Mouse (Mus musculus): ENCODE data around the gene Abl1. TPM values are rescaled to one million over a fixed set of nuclear protein-coding genes. Genes with fewer than 3 reads are reported as not detected.

Abl1 gene
- total and polyA plus RNA-seq, 3 experiments: 27.5 to 31.8 (median 29.4) TPM

DNA sequence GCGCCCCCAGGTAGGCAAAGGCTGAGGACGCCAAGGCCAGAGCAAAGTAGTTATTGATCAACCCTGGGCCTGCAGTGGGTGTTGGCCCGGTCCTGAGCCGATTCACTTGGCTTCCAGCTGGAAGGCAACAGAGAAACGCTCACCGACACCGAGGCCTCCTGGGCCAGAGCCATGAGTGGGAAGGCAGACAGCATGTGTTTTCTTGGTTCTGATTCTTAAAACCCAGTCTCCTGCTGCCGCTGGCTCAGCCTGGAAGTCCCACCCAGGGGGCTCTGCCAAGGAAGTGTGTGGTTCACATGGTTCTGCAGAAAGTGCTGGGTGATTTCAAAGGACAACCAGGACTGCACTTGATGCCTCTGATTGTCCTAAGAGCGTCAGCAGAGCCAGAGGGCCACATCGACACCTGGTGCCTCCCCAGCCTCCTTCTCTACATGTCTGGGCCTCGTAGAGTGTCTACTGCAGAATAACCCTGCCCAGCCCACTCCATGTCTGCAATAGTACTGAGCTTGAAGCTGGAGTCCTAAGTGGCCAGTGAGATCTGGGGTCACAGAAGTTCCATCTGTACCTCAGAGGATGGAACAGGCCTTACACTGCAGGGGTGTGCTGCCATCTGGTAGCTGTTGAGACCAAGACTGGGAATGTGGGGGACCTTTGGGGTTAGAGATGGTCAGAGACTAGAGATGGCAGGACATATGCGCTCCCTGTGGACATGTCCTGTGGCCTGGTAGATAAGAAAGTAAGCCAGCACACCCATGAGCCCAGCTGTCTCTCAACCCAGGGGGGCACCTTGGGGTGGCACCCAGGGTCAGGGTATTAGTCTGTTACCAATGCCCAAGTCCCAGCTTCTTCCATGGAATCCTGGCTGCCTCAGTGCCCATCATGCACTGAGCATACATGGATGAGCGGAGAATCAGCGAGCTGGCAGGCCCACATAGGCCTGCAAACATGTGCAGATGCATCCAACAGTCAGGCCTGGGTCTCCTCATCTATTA is 138.2 kb downstream of the Abl1 start:
- Histone ChIP-seq H3K9ac (ENCODE audit: low read depth, low read length) (no peak overlapping the region), H3K36me3 (ENCODE audit: control insufficient read depth, insufficient read depth, low read length) (no peaks in the 10 kb centered on the region), H3K4me1 (ENCODE audit: control insufficient read depth, insufficient read depth, low read length) (no peaks in the 10 kb centered on the region), H3K79me2 (replicated peaks; ENCODE audit: control insufficient read depth, insufficient read depth, low read length) (no peaks in the 10 kb centered on the region), H3K4me3 (no peak overlapping the region), H3K27ac (no peak overlapping the region), H3K27me3 (ENCODE audit: control insufficient read depth, insufficient read depth, low read length) (peaks cover 8% of the 10 kb centered on the region)
- DNase-seq: no peak
- intact Hi-C loops (cut with DNase I): no loop called here
- TF ChIP-seq EP300 (IDR thresholded peaks at IDR 0.05; ENCODE audit: insufficient read depth, low read depth, low read length) (no peak), POLR2A (IDR thresholded peaks at IDR 0.05; ENCODE audit: insufficient read depth, low read depth, low read length) (no peak), CTCF (IDR thresholded peaks at IDR 0.05) (no peak)
- WGBS: 87% methylated on average over 14 of the region's 14 CpGs

DNA sequence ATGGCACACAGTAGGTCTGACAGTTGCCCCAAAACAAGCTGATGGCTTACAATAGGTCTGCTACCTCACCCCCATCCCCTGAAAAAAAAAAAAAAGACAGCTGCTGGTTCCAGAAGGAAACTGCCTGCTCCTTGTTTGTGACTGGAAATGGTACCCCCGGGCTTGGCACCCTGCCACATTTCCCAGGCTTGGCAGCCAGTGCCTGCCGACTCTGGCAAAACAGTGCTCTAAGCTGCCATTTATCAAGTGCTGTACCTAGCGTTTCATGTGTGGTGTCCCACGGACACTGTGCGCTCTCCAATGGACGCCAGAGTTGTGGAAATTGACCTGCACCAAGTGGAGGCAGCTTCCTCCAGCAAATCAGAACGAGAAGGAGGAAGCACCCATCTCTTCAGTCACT is 139.7 kb downstream of the Abl1 start:
- peaks cover 5% of the 10 kb centered on the region for H3K27me3 ChIP-seq (ENCODE audit: control insufficient read depth, insufficient read depth, low read length)
- H3K27ac ChIP-seq: no peak overlapping the region
- no peaks in the 10 kb centered on the region for H3K4me1 ChIP-seq (ENCODE audit: control insufficient read depth, insufficient read depth, low read length)
- no peaks in the 10 kb centered on the region for H3K36me3 ChIP-seq (ENCODE audit: control insufficient read depth, insufficient read depth, low read length)
- intact Hi-C loops (cut with DNase I): no loop called here
- no peak for TF ChIP-seq CTCF (IDR thresholded peaks at IDR 0.05)
- no peak for TF ChIP-seq EP300 (IDR thresholded peaks at IDR 0.05; ENCODE audit: insufficient read depth, low read depth, low read length)
- no peak for TF ChIP-seq POLR2A (IDR thresholded peaks at IDR 0.05; ENCODE audit: insufficient read depth, low read depth, low read length)
- H3K4me3 ChIP-seq: no peak overlapping the region
- no peak for DNase-seq
- WGBS: 35% methylated on average over 7 of the region's 7 CpGs
- H3K9ac ChIP-seq (ENCODE audit: low read depth, low read length): no peak overlapping the region
- no peaks in the 10 kb centered on the region for H3K79me2 ChIP-seq (replicated peaks; ENCODE audit: control insufficient read depth, insufficient read depth, low read length)

DNA sequence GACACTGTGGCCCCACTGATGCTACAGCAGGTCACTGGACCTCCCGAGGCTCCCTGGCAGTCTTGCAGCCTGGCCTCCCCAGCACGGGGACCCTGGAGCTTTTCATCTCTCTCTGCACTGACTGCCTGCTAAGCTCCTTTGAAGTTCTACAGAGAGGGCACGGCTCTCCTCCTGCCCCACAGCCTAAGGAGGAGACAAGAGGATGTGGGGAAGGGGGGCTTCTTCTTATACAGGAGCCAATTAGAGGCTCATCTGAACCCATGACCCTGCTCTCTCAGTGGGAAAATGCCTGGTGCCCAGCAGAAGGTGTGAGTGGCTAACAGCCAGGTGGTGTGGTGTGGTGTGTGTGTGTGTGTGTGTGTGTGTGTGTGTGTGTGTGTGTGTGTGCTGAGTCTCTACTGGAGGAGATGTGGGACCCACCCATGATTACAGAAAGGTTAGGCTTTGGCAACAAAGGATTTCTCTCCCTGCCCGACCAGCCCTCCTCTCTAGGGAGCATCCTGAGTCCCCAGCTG is 140.2 kb downstream of the Abl1 start:
- Histone ChIP-seq H3K27me3 (ENCODE audit: control insufficient read depth, insufficient read depth, low read length) (peaks cover 1% of the 10 kb centered on the region; the same call in 1 of the 2 replicates), H3K9ac (ENCODE audit: low read depth, low read length) (no peak overlapping the region), H3K79me2 (replicated peaks; ENCODE audit: control insufficient read depth, insufficient read depth, low read length) (no peaks in the 10 kb centered on the region), H3K27ac (no peak overlapping the region), H3K4me3 (no peak overlapping the region), H3K36me3 (ENCODE audit: control insufficient read depth, insufficient read depth, low read length) (no peaks in the 10 kb centered on the region), H3K4me1 (ENCODE audit: control insufficient read depth, insufficient read depth, low read length) (no peaks in the 10 kb centered on the region)
- TF ChIP-seq CTCF (IDR thresholded peaks at IDR 0.05) (no peak), POLR2A (IDR thresholded peaks at IDR 0.05; ENCODE audit: insufficient read depth, low read depth, low read length) (no peak), EP300 (IDR thresholded peaks at IDR 0.05; ENCODE audit: insufficient read depth, low read depth, low read length) (no peak)
- intact Hi-C loops (cut with DNase I): no loop called here
- WGBS: 36% methylated on average over 4 of the region's 4 CpGs
- DNase-seq: no peak

DNA sequence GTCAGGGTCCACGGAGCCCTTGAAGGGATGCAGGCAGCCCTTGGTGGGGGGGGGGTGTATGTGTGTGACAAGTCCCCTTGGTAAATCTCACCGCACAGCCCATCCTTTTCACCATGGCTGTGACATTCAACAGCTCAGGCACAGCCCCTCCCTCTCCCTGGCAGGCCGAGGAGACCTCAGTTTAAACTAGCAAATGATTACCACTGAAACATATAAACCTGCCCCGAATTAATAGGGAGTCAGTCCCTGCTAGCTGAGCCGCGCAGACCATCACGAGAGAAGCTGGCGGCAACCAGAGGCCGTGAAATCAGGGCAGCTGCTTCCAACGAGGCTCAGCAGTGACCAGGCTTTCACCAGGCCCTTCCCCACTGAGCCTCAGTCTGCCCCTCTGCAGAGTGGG is 147.9 kb downstream of the Abl1 start:
- no peak overlapping the region for H3K27ac ChIP-seq
- no peak for DNase-seq
- H3K27me3 ChIP-seq (ENCODE audit: control insufficient read depth, insufficient read depth, low read length): no peaks in the 10 kb centered on the region
- no peak for TF ChIP-seq CTCF (IDR thresholded peaks at IDR 0.05)
- TF ChIP-seq EP300 (IDR thresholded peaks at IDR 0.05; ENCODE audit: insufficient read depth, low read depth, low read length): no peak
- no peak for TF ChIP-seq POLR2A (IDR thresholded peaks at IDR 0.05; ENCODE audit: insufficient read depth, low read depth, low read length)
- WGBS: 74% methylated on average over 10 of the region's 10 CpGs
- no peaks in the 10 kb centered on the region for H3K79me2 ChIP-seq (replicated peaks; ENCODE audit: control insufficient read depth, insufficient read depth, low read length)
- H3K9ac ChIP-seq (ENCODE audit: low read depth, low read length): no peak overlapping the region
- intact Hi-C loops (cut with DNase I): no loop called here
- no peaks in the 10 kb centered on the region for H3K36me3 ChIP-seq (ENCODE audit: control insufficient read depth, insufficient read depth, low read length)
- H3K4me1 ChIP-seq (ENCODE audit: control insufficient read depth, insufficient read depth, low read length): no peaks in the 10 kb centered on the region
- no peak overlapping the region for H3K4me3 ChIP-seq

GRCm38 (mm10) chr2:31836985-31837384 is 148.8 kb downstream of the Abl1 start:
- Histone ChIP-seq H3K4me3 (no peak overlapping the region), H3K27me3 (ENCODE audit: control insufficient read depth, insufficient read depth, low read length) (no peaks in the 10 kb centered on the region), H3K79me2 (replicated peaks; ENCODE audit: control insufficient read depth, insufficient read depth, low read length) (no peaks in the 10 kb centered on the region), H3K4me1 (ENCODE audit: control insufficient read depth, insufficient read depth, low read length) (no peaks in the 10 kb centered on the region), H3K27ac (no peak overlapping the region), H3K36me3 (ENCODE audit: control insufficient read depth, insufficient read depth, low read length) (no peaks in the 10 kb centered on the region), H3K9ac (ENCODE audit: low read depth, low read length) (no peak overlapping the region)
- 35% methylated on average over 6 of the region's 6 CpGs for WGBS
- no peak for DNase-seq
- TF ChIP-seq CTCF (IDR thresholded peaks at IDR 0.05) (no peak), EP300 (IDR thresholded peaks at IDR 0.05; ENCODE audit: insufficient read depth, low read depth, low read length) (no peak), POLR2A (IDR thresholded peaks at IDR 0.05; ENCODE audit: insufficient read depth, low read depth, low read length) (no peak)
- intact Hi-C loops (cut with DNase I): no loop called here

GRCm38 (mm10) chr2:31838868-31839267 is 150.7 kb downstream of the Abl1 start:
- no peaks in the 10 kb centered on the region for H3K4me1 ChIP-seq (ENCODE audit: control insufficient read depth, insufficient read depth, low read length)
- H3K4me3 ChIP-seq: no peak overlapping the region
- intact Hi-C loops (cut with DNase I): no loop called here
- 50% methylated on average over 1 of the region's 1 CpGs for WGBS
- no peaks in the 10 kb centered on the region for H3K79me2 ChIP-seq (replicated peaks; ENCODE audit: control insufficient read depth, insufficient read depth, low read length)
- 0 out of 2 replicates have a peak, but pooled peaks cover 2% of the 10 kb centered on the region for H3K27me3 ChIP-seq (ENCODE audit: control insufficient read depth, insufficient read depth, low read length)
- no peak for TF ChIP-seq CTCF (IDR thresholded peaks at IDR 0.05)
- TF ChIP-seq EP300 (IDR thresholded peaks at IDR 0.05; ENCODE audit: insufficient read depth, low read depth, low read length): no peak
- TF ChIP-seq POLR2A (IDR thresholded peaks at IDR 0.05; ENCODE audit: insufficient read depth, low read depth, low read length): no peak
- H3K27ac ChIP-seq: no peak overlapping the region
- no peak overlapping the region for H3K9ac ChIP-seq (ENCODE audit: low read depth, low read length)
- no peaks in the 10 kb centered on the region for H3K36me3 ChIP-seq (ENCODE audit: control insufficient read depth, insufficient read depth, low read length)
- DNase-seq: no peak
